Mouse (Mus musculus): ENCODE measurements around the gene Fgfr2. TPM values are rescaled to one million over a fixed set of nuclear protein-coding genes. Genes with fewer than 3 reads are reported as not detected.

The Fgfr2 gene
- polyA plus RNA-seq, 1 experiment from 2014 or later: 104 TPM

GRCm38 (mm10) chr7:132484424-132484823 is 638.7 kb downstream of the Fgfr2 start:
- Histone ChIP-seq H3K27me3 (replicated peaks) (no peaks in the 10 kb centered on the region), H3K4me1 (no peaks in the 10 kb centered on the region; the same call in 1 of the 2 replicates), H3K4me2 (no peak overlapping the region), H3K4me3 (replicated peaks) (no peak overlapping the region), H3K9me3 (no peaks in the 10 kb centered on the region), H3K9ac (no peak overlapping the region), H3K36me3 (no peaks in the 10 kb centered on the region), H3K27ac (no peak overlapping the region)
- WGBS: 41% methylated on average over 5 of the region's 5 CpGs
- no peak for ATAC-seq (ENCODE audit: insufficient read depth, low FRiP score, low read depth)

GRCm38 (mm10) chr7:132480696-132481306 is 642.3 kb downstream of the Fgfr2 start:
- Histone ChIP-seq H3K9me3 (no peaks in the 10 kb centered on the region), H3K4me2 (no peak overlapping the region), H3K36me3 (no peaks in the 10 kb centered on the region), H3K27ac (no peak overlapping the region), H3K9ac (no peak overlapping the region), H3K4me3 (replicated peaks) (no peak overlapping the region), H3K27me3 (replicated peaks) (no peaks in the 10 kb centered on the region), H3K4me1 (no peaks in the 10 kb centered on the region)
- ATAC-seq (ENCODE audit: insufficient read depth, low FRiP score, low read depth): no peak
- 53% methylated on average over 4 of the region's 4 CpGs for WGBS

GRCm38 (mm10) chr7:132478295-132478809 is 644.8 kb downstream of the Fgfr2 start:
- no peaks in the 10 kb centered on the region for H3K4me1 ChIP-seq
- no peaks in the 10 kb centered on the region for H3K36me3 ChIP-seq
- no peaks in the 10 kb centered on the region for H3K27me3 ChIP-seq (replicated peaks)
- H3K27ac ChIP-seq: no peak overlapping the region
- no peak overlapping the region for H3K9ac ChIP-seq
- ATAC-seq (ENCODE audit: insufficient read depth, low FRiP score, low read depth): no peak
- no peak overlapping the region for H3K4me3 ChIP-seq (replicated peaks)
- WGBS: 77% methylated on average over 9 of the region's 9 CpGs
- no peak overlapping the region for H3K4me2 ChIP-seq
- H3K9me3 ChIP-seq: no peaks in the 10 kb centered on the region

- 67% methylated on average over 3 of the region's 3 CpGs for WGBS
- Histone ChIP-seq H3K9me3 (no peaks in the 10 kb centered on the region), H3K27me3 (replicated peaks) (no peaks in the 10 kb centered on the region), H3K4me1 (no peaks in the 10 kb centered on the region), H3K4me3 (replicated peaks) (no peak overlapping the region), H3K27ac (no peak overlapping the region), H3K9ac (no peak overlapping the region), H3K4me2 (no peak overlapping the region), H3K36me3 (no peaks in the 10 kb centered on the region)
- no peak for ATAC-seq (ENCODE audit: insufficient read depth, low FRiP score, low read depth)
These were observed 645.4 kb downstream of the Fgfr2 start for GRCm38 (mm10) chr7:132477753-132478152.

GRCm38 (mm10) chr7:132476491-132476890 is 646.7 kb downstream of the Fgfr2 start:
- no peaks in the 10 kb centered on the region for H3K4me1 ChIP-seq
- H3K4me3 ChIP-seq (replicated peaks): no peak overlapping the region
- ATAC-seq (ENCODE audit: insufficient read depth, low FRiP score, low read depth): no peak
- H3K27ac ChIP-seq: no peak overlapping the region
- no peaks in the 10 kb centered on the region for H3K36me3 ChIP-seq
- no peak overlapping the region for H3K4me2 ChIP-seq
- WGBS: 88% methylated on average over 2 of the region's 2 CpGs
- H3K27me3 ChIP-seq (replicated peaks): no peaks in the 10 kb centered on the region
- H3K9me3 ChIP-seq: no peaks in the 10 kb centered on the region
- no peak overlapping the region for H3K9ac ChIP-seq

GRCm38 (mm10) chr7:132475069-132475468 is 648.1 kb downstream of the Fgfr2 start:
- Histone ChIP-seq H3K36me3 (no peaks in the 10 kb centered on the region), H3K4me3 (replicated peaks) (no peak overlapping the region), H3K27ac (no peak overlapping the region), H3K4me1 (no peaks in the 10 kb centered on the region), H3K9ac (no peak overlapping the region), H3K4me2 (no peak overlapping the region), H3K9me3 (no peaks in the 10 kb centered on the region), H3K27me3 (replicated peaks) (no peaks in the 10 kb centered on the region)
- ATAC-seq (ENCODE audit: insufficient read depth, low FRiP score, low read depth): no peak
- 20% methylated on average over 5 of the region's 5 CpGs for WGBS

- Histone ChIP-seq H3K27ac (no peak overlapping the region), H3K4me2 (no peak overlapping the region), H3K36me3 (no peaks in the 10 kb centered on the region), H3K9ac (no peak overlapping the region), H3K9me3 (no peaks in the 10 kb centered on the region), H3K4me3 (replicated peaks) (no peak overlapping the region), H3K4me1 (no peaks in the 10 kb centered on the region), H3K27me3 (replicated peaks) (no peaks in the 10 kb centered on the region)
- ATAC-seq (ENCODE audit: insufficient read depth, low FRiP score, low read depth): no peak
- WGBS: 55% methylated on average over 3 of the region's 3 CpGs
These were observed 651.8 kb downstream of the Fgfr2 start for GRCm38 (mm10) chr7:132471327-132471726.

GRCm38 (mm10) chr7:132468391-132468790 is 654.8 kb downstream of the Fgfr2 start:
- ATAC-seq (ENCODE audit: insufficient read depth, low FRiP score, low read depth): 0 out of 2 replicates have a peak, but pooled peaks have one; percentile 31
- H3K27ac ChIP-seq: no peak overlapping the region

GRCm38 (mm10) chr7:132465897-132466296 is 657.3 kb downstream of the Fgfr2 start:
- H3K4me3 ChIP-seq (replicated peaks): no peak overlapping the region
- no peak overlapping the region for H3K27ac ChIP-seq
- H3K9ac ChIP-seq: no peak overlapping the region
- ATAC-seq (ENCODE audit: insufficient read depth, low FRiP score, low read depth): no peak
- no peak overlapping the region for H3K4me2 ChIP-seq
- no peaks in the 10 kb centered on the region for H3K27me3 ChIP-seq (replicated peaks)
- H3K4me1 ChIP-seq: no peaks in the 10 kb centered on the region
- 86% methylated on average over 5 of the region's 5 CpGs for WGBS
- H3K9me3 ChIP-seq: no peaks in the 10 kb centered on the region
- no peaks in the 10 kb centered on the region for H3K36me3 ChIP-seq

More at GRCm38 (mm10) chr7:132468391-132468790, 654.8 kb downstream of the Fgfr2 start:
- Histone ChIP-seq H3K9ac (no peak overlapping the region), H3K4me2 (no peak overlapping the region), H3K36me3 (no peaks in the 10 kb centered on the region), H3K4me1 (no peaks in the 10 kb centered on the region), H3K4me3 (replicated peaks) (no peak overlapping the region), H3K27me3 (replicated peaks) (no peaks in the 10 kb centered on the region), H3K9me3 (no peaks in the 10 kb centered on the region)

GRCm38 (mm10) chr7:132464894-132465293 is 658.3 kb downstream of the Fgfr2 start:
- H3K27ac ChIP-seq: no peak overlapping the region
- H3K4me3 ChIP-seq (replicated peaks): no peak overlapping the region
- 59% methylated on average over 1 of the region's 1 CpGs for WGBS
- no peaks in the 10 kb centered on the region for H3K36me3 ChIP-seq
- H3K9ac ChIP-seq: no peak overlapping the region
- no peaks in the 10 kb centered on the region for H3K9me3 ChIP-seq
- H3K4me1 ChIP-seq: no peaks in the 10 kb centered on the region
- no peak overlapping the region for H3K4me2 ChIP-seq
- no peaks in the 10 kb centered on the region for H3K27me3 ChIP-seq (replicated peaks)
- ATAC-seq (ENCODE audit: insufficient read depth, low FRiP score, low read depth): no peak

- ATAC-seq (ENCODE audit: insufficient read depth, low FRiP score, low read depth): no peak
- Histone ChIP-seq H3K27me3 (replicated peaks) (no peaks in the 10 kb centered on the region), H3K9ac (no peak overlapping the region), H3K36me3 (no peaks in the 10 kb centered on the region), H3K4me1 (no peaks in the 10 kb centered on the region; the same call in 1 of the 2 replicates), H3K4me2 (no peak overlapping the region), H3K9me3 (no peaks in the 10 kb centered on the region), H3K4me3 (replicated peaks) (no peak overlapping the region), H3K27ac (no peak overlapping the region)
- 45% methylated on average over 7 of the region's 7 CpGs for WGBS
These were observed 664.7 kb downstream of the Fgfr2 start for GRCm38 (mm10) chr7:132458493-132458892.

- H3K9me3 ChIP-seq: no peaks in the 10 kb centered on the region
- H3K4me1 ChIP-seq: no peaks in the 10 kb centered on the region; the same call in 1 of the 2 replicates
- ATAC-seq (ENCODE audit: insufficient read depth, low FRiP score, low read depth): no peak
- H3K27me3 ChIP-seq (replicated peaks): no peaks in the 10 kb centered on the region
- H3K4me3 ChIP-seq (replicated peaks): no peak overlapping the region
- no peak overlapping the region for H3K4me2 ChIP-seq
- no peak overlapping the region for H3K27ac ChIP-seq
- no peaks in the 10 kb centered on the region for H3K36me3 ChIP-seq
- H3K9ac ChIP-seq: no peak overlapping the region
- WGBS: 51% methylated on average over 11 of the region's 11 CpGs
These were observed 668.0 kb downstream of the Fgfr2 start for GRCm38 (mm10) chr7:132455071-132455720.
